Mouse (Mus musculus) heart, embryonic 11.5 days (tissue): ENCODE data around the gene Il20ra. TPM values are rescaled to one million over a fixed set of nuclear protein-coding genes. Genes with fewer than 3 reads are reported as not detected.

Source experiments
- ATAC-seq: fragments of 200-750 bp; cut with Nextera tagmentation; replicated peaks from 2 replicates; pipeline ENCODE4 v1.8.0; 2017; ENCODE audit warnings: moderate library complexity; ENCODE audit not compliant: insufficient number of reproducible peaks, low FRiP score, low TSS enrichment
- H3K27ac ChIP-seq: fragments of 300-500 bp; sonication (generic); 2 replicates; pipeline ENCODE4 v1.5.1; 2014; ENCODE audit warnings: mild to moderate bottlenecking, low read depth, low read length
- H3K27me3 ChIP-seq: fragments of 300-500 bp; sonication (generic); 2 replicates; pipeline ENCODE4 v1.6.1; 2014; ENCODE audit warnings: mild to moderate bottlenecking, low read length, mixed read lengths; ENCODE audit not compliant: control insufficient read depth, insufficient read depth
- H3K36me3 ChIP-seq: fragments of 300-500 bp; sonication (generic); 2 replicates; pipeline ENCODE4 v1.6.1; 2014; ENCODE audit warnings: mild to moderate bottlenecking, low read length, moderate library complexity, mixed read lengths; ENCODE audit not compliant: control insufficient read depth, insufficient read depth
- H3K4me1 ChIP-seq: fragments of 300-500 bp; sonication (generic); 2 replicates; pipeline ENCODE4 v1.6.1; 2014; ENCODE audit warnings: low read length; ENCODE audit not compliant: control insufficient read depth, insufficient read depth
- H3K4me2 ChIP-seq: fragments of 300-500 bp; sonication (generic); 2 replicates; pipeline ENCODE4 v1.6.1; 2014; ENCODE audit warnings: mild to moderate bottlenecking, moderate library complexity
- H3K4me3 ChIP-seq: fragments of 300-500 bp; sonication (generic); 2 replicates; pipeline ENCODE4 v1.5.1; 2014; ENCODE audit warnings: low read depth, low read length
- H3K9ac ChIP-seq: fragments of 300-500 bp; sonication (generic); 2 replicates; pipeline ENCODE4 v1.6.1; 2014; ENCODE audit warnings: mild to moderate bottlenecking, low read depth, low read length, moderate library complexity
- H3K9me3 ChIP-seq: fragments of 300-500 bp; sonication (generic); replicated peaks from 2 replicates; pipeline ENCODE4 v1.6.1; 2016; ENCODE audit warnings: low read length; ENCODE audit not compliant: control insufficient read depth
- WGBS: fragments of 180-500 bp; shearing (Covaris S2); extraction: QIAGEN DNeasy Blood & Tissue Kit; methylation state at CpG from one replicate; pipeline ENCODE4 v1.1.7; 2014; ENCODE audit not compliant: insufficient replicate concordance; 5-methylcytosine and 5-hydroxymethylcytosine counted together
- polyA plus RNA-seq: library from polyadenylated mRNA; unstranded; fragments of >200 nt; fragmentation: Nextera tagmentation; extraction: Ambion mirVana; gene quantifications from 2 replicates; pipeline ENCODE4 v1.2.1, GENCODE M21; 2014

Gene Il20ra
- polyA plus RNA-seq, result 0.11 and 0.24 TPM in 2 replicates

DNA sequence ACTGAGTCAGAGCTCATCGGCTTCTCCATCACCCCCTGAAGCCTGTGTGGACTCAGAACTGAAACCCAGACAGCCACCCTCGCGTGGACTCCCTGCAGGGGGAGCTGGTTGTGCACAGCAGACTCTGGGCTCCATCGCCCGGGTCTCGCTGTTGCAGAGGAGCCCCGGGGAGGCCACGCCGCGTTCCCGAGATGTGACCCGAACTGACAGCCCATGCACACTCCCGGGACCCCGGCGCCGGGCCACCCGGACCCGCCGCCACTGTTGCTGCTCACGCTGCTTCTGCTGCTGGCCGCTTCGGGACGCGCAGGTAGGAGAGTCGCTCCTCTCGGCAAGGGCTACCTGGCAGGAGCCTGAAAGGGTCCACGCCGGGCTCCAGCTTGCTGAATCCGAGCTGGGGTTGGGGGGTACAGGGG is at the start of gene Il20ra:
Gene Il20ra (plus strand): TSS at position 150 of the 416 bp plus-strand sequence.
- Histone ChIP-seq H3K27ac (no peak within 1 kb of the TSS; the same call in 1 of the 2 replicates), H3K27me3 (peaks cover 23% of the 10 kb centered on the region)
- 2% methylated on average over 29 of the region's 29 CpGs for WGBS

DNA sequence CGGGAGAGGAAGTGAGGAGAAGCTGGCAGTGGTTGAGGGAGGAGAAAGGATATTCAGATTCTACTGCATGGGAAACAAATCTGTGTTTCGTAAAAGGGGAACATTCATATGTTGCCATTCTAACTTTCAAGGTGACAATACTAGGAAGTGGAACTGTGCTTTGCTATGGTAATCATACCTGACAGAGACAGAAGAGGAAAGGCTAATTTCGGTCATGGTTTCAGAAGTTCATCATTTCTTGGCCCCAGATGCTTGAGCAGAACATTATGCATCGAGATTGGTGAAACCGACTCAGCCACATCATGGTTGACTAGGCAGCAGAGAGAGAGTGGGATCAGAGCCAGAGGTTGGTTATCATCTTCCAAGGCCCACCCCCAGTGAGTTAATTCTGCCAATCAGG is 43.4 kb upstream of the Il20ra start:
- H3K4me3 ChIP-seq, result no peak overlapping the region
- H3K36me3 ChIP-seq, result no peaks in the 10 kb centered on the region
- H3K9me3 ChIP-seq, result no peaks in the 10 kb centered on the region
- WGBS, result 83% methylated on average over 5 of the region's 5 CpGs
- no peaks in the 10 kb centered on the region for H3K4me1 ChIP-seq
- H3K9ac ChIP-seq, result no peak overlapping the region
- no peak for ATAC-seq
- H3K4me2 ChIP-seq, result no peak overlapping the region
- H3K27ac ChIP-seq, result no peak overlapping the region
- no peaks in the 10 kb centered on the region for H3K27me3 ChIP-seq

More for the DNA sequence above, at the start of gene Il20ra:
- Histone ChIP-seq H3K4me3 (peak within 1 kb of the TSS; percentile 42), H3K4me1 (0 out of 2 replicates have a peak, but pooled peaks cover 9% of the 10 kb centered on the region), H3K36me3 (no peaks in the 10 kb centered on the region), H3K9ac (peak within 1 kb of the TSS; percentile 28; the same call in 1 of the 2 replicates), H3K9me3 (no peaks in the 10 kb centered on the region), H3K4me2 (peak within 1 kb of the TSS; percentile 76)
- ATAC-seq, result no peak

DNA sequence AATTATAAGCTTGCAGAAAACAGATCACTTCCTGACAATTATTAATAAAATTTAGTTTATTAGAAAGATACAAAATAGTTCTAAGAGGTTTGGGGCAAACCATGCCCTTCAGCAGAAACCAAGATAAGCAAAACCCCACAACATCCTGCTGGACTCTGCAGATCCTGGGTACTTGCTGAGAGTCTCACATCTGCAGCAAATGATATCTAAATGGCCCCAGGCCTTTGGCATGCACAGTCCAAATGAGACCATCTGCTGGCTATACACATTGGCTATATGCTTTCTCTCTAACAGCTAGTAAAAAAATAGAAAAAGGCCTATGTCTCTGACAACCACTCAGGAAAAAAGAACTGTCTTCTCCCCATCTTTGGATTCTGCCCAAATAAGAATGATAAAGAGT is 40.4 kb upstream of the Il20ra start:
- no peak overlapping the region for H3K4me2 ChIP-seq
- no peak overlapping the region for H3K9ac ChIP-seq
- no peaks in the 10 kb centered on the region for H3K27me3 ChIP-seq
- ATAC-seq, result no peak
- H3K36me3 ChIP-seq, result no peaks in the 10 kb centered on the region
- H3K9me3 ChIP-seq, result no peaks in the 10 kb centered on the region
- no peak overlapping the region for H3K4me3 ChIP-seq
- no peak overlapping the region for H3K27ac ChIP-seq
- no peaks in the 10 kb centered on the region for H3K4me1 ChIP-seq

DNA sequence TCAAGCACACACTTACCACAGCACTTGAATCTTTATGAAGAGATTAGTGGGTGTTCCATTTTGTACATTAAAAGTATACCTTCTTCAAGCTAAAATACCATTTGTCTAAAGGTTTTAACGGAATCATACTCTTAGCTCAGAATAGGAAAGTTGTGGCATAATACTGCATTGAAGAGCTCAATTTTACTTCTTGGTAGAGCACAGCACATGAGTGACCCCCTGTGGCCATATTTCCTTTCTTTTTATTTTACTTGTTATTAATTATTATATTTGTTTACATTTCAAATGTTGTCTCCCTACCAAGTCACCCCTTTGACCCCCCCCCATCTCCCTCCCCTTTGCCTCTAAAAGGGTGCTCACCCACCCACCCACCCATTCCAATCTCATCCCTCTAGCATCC is 39.2 kb upstream of the Il20ra start:
- Histone ChIP-seq H3K9me3 (no peaks in the 10 kb centered on the region), H3K4me1 (no peaks in the 10 kb centered on the region), H3K36me3 (no peaks in the 10 kb centered on the region), H3K27me3 (no peaks in the 10 kb centered on the region), H3K4me3 (no peak overlapping the region), H3K27ac (no peak overlapping the region), H3K9ac (no peak overlapping the region), H3K4me2 (no peak overlapping the region)
- ATAC-seq, result no peak
- 84% methylated on average over 1 of the region's 1 CpGs for WGBS

DNA sequence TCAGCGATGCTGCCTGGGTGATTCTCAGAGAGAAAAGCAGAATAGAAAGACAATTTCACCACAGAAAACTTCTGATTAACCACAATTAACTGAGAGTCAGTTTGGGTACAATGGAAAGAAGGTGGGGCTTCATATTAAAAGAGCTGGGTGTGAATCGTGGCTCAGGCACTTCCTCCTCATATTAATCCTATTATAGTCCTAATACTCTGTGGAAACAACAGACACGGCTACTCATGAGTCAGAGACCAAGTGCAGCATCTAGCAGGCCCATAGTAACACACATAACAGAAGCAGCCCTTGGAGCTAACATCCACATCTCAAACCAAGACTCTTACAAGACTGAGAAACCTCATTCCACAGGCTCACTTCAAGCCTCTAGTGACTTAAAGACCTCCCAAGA is 24.7 kb upstream of the Il20ra start:
- Histone ChIP-seq H3K4me3 (no peak overlapping the region), H3K27me3 (no peaks in the 10 kb centered on the region), H3K9me3 (peaks cover 3% of the 10 kb centered on the region; the same call in 1 of the 2 replicates), H3K4me2 (no peak overlapping the region), H3K27ac (no peak overlapping the region), H3K36me3 (no peaks in the 10 kb centered on the region), H3K4me1 (peaks cover 2% of the 10 kb centered on the region), H3K9ac (no peak overlapping the region)
- WGBS, result 74% methylated on average over 3 of the region's 3 CpGs
- ATAC-seq, result no peak

DNA sequence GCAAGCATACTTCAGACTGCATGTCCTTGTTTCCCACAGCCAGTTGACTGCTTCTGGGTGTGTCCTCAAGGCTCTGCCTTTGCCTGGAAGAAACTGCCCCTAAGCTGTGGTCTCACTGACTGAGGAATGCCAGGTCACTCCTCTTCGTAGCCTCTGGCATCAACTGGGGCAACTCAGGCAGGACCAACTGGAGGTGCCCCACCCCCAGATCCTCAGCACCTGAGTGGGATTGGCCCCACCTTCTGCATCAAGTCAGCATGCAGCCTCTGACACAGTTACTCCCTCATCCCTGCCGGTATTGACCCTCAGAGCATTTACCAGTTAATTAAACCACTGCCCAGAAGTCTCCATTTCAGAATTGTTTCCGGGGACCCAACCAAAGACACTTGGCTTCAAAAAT is 21.1 kb upstream of the Il20ra start:
- H3K36me3 ChIP-seq, result no peaks in the 10 kb centered on the region
- no peak overlapping the region for H3K4me3 ChIP-seq
- no peak overlapping the region for H3K4me2 ChIP-seq
- H3K27me3 ChIP-seq, result no peaks in the 10 kb centered on the region
- H3K27ac ChIP-seq, result no peak overlapping the region
- H3K9ac ChIP-seq, result no peak overlapping the region
- H3K4me1 ChIP-seq, result peaks cover 2% of the 10 kb centered on the region
- no peaks in the 10 kb centered on the region for H3K9me3 ChIP-seq
- ATAC-seq, result no peak
- WGBS, result 56% methylated on average over 3 of the region's 3 CpGs

DNA sequence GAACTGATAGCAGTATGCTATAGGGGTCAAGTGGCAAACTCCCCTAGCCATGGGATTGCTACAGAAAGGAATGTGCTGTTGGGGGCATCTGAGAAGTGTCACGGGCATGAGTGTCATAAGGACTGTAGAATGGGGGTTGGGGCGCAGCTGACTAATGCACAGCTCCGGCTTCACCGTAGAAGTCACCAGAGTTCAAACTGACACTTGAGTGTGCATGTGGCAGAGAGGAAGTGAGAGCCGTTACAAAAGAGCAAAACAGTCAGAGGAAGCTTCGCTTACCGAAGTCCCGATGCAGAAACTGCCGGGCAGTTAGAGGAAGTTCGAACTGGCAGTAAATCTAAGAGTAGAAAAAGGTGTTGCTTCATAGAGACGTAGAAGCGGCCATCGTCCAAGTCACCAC is 20.6 kb upstream of the Il20ra start:
- no peak overlapping the region for H3K9ac ChIP-seq
- H3K9me3 ChIP-seq, result no peaks in the 10 kb centered on the region
- H3K27ac ChIP-seq, result no peak overlapping the region
- WGBS, result 42% methylated on average over 13 of the region's 13 CpGs
- H3K36me3 ChIP-seq, result no peaks in the 10 kb centered on the region
- no peak overlapping the region for H3K4me3 ChIP-seq
- 0 out of 2 replicates have a peak overlapping the region, but pooled peaks have one; percentile 4 for H3K4me2 ChIP-seq
- no peaks in the 10 kb centered on the region for H3K27me3 ChIP-seq
- peaks cover 2% of the 10 kb centered on the region for H3K4me1 ChIP-seq
- no peak for ATAC-seq

DNA sequence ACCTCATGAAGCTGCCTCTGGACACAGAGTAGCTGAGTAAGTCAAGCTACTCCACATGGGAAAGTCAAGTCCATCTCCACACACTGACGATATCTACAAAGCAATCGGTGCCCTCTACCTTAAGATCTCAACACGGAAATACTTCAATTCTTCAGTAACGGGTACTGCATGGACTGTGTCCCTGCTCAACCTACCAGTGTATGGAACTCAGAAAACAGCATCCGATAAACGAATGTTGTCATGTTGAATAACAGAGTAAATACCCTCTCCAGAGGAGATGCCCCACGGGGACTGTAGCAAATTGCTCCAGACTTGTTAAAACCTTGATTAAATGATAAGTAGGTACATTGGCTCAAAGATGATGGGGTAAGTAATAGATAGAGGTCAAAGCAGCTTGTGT is 20.0 kb upstream of the Il20ra start:
- Histone ChIP-seq H3K27ac (no peak overlapping the region), H3K36me3 (no peaks in the 10 kb centered on the region), H3K9ac (no peak overlapping the region), H3K4me2 (no peak overlapping the region), H3K27me3 (no peaks in the 10 kb centered on the region), H3K4me3 (no peak overlapping the region), H3K9me3 (no peaks in the 10 kb centered on the region), H3K4me1 (peaks cover 2% of the 10 kb centered on the region)
- WGBS, result 84% methylated on average over 7 of the region's 7 CpGs
- no peak for ATAC-seq

DNA sequence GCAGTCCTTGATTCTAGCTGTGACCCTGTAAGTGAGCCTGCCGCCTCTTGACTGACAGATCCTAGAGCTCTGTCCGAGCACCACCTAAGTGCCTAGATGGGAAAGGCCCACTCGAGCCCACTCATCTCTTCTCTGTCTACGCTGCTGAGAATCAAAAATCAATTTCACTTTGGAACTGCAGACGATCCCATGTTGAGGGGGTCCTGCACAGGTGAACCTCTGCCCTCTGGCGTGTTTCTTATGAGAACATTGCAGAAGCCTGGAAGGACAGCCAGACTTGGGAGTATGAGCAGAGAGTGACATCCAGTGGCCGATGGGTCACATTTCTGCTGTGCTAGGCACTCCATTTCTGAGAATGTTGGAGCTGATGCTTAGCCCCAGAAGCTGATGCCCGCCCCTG is 19.4 kb upstream of the Il20ra start:
- Histone ChIP-seq H3K36me3 (no peaks in the 10 kb centered on the region), H3K27ac (no peak overlapping the region), H3K4me2 (peak overlapping the region; percentile 11; the same call in 1 of the 2 replicates), H3K9me3 (no peaks in the 10 kb centered on the region), H3K4me3 (no peak overlapping the region), H3K9ac (no peak overlapping the region), H3K27me3 (no peaks in the 10 kb centered on the region), H3K4me1 (peaks cover 2% of the 10 kb centered on the region)
- WGBS, result 45% methylated on average over 8 of the region's 8 CpGs
- ATAC-seq, result no peak
